Mouse (Mus musculus) heart, embryonic 13.5 days (tissue): Measurements from ENCODE around the gene Piezo1. TPM values are rescaled to one million over a fixed set of nuclear protein-coding genes. Genes with fewer than 3 reads are reported as not detected.
A peak's percentile ranks its signal among the peaks of the same experiment; 100 is the strongest.

ENCODE experiments used
- ATAC-seq: fragments of 200-750 bp; cut with Nextera tagmentation; 2 replicates; pipeline ENCODE4 v1.8.0; 2017; ENCODE audit warnings: moderate TSS enrichment; ENCODE audit not compliant: insufficient number of reproducible peaks, low FRiP score, low TSS enrichment; ENCODE audit errors: extremely low read depth
- H3K27ac ChIP-seq: fragments of 300-500 bp; sonication (generic); replicated peaks from 2 replicates; pipeline ENCODE4 v1.5.1; 2015; ENCODE audit warnings: moderate library complexity, mild to moderate bottlenecking, inconsistent platforms
- H3K27me3 ChIP-seq: fragments of 300-500 bp; sonication (generic); replicated peaks from 2 replicates; pipeline ENCODE4 v1.6.1; 2015; ENCODE audit warnings: mild to moderate bottlenecking, inconsistent platforms
- H3K36me3 ChIP-seq: fragments of 300-500 bp; sonication (generic); 2 replicates; pipeline ENCODE4 v1.6.1; 2015; ENCODE audit warnings: mild to moderate bottlenecking, inconsistent platforms
- H3K4me1 ChIP-seq: fragments of 300-500 bp; sonication (generic); 2 replicates; pipeline ENCODE4 v1.6.1; 2015; ENCODE audit warnings: inconsistent platforms
- H3K4me2 ChIP-seq: fragments of 300-500 bp; sonication (generic); 2 replicates; pipeline ENCODE4 v1.6.1; 2015; ENCODE audit warnings: inconsistent platforms, mild to moderate bottlenecking, moderate library complexity
- H3K4me3 ChIP-seq: fragments of 300-500 bp; sonication (generic); 2 replicates; pipeline ENCODE4 v1.5.1; 2015; ENCODE audit warnings: moderate library complexity, mild to moderate bottlenecking, inconsistent platforms
- H3K9ac ChIP-seq: fragments of 300-500 bp; sonication (generic); 2 replicates; pipeline ENCODE4 v1.6.1; 2015; ENCODE audit warnings: inconsistent platforms, mild to moderate bottlenecking, moderate library complexity
- H3K9me3 ChIP-seq: fragments of 300-500 bp; sonication (generic); 2 replicates; pipeline ENCODE4 v1.6.1; 2016; ENCODE audit warnings: inconsistent platforms
- WGBS: fragments of 180-500 bp; shearing (Covaris S2); methylation state at CpG from one replicate; pipeline ENCODE4 v1.1.7; 2015; ENCODE audit warnings: mixed read lengths; 5-methylcytosine and 5-hydroxymethylcytosine counted together
- polyA plus RNA-seq: library from polyadenylated mRNA; unstranded; fragments of >200 nt; fragmentation: Nextera tagmentation; extraction: Ambion mirVana; gene quantifications from 2 replicates; pipeline ENCODE4 v1.2.1, GENCODE M21; 2015

Gene Piezo1
- polyA plus RNA-seq, 1 experiment from 2014 or later = 15.4 TPM

DNA sequence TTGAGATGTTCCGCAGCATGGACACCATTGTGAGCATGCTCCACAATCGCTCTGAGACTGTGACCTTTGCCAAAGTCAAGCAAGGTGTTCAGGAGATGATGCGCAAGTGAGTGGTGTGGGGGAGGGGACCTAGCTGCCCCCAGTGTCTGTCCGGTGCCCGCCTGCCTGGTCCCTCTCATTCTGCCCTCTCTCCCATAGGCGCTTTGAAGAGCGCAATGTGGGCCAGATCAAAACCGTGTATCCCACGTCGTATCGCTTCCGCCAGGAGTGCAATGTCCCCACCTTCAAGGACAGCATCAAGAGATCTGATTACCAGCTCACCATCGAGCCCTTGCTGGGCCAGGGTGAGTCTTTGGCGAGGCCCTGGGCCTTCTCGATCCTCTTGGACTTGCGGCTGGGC lies 18.9 kb upstream of the Piezo1 start:
- peaks cover 56% of the 10 kb centered on the region for H3K36me3 ChIP-seq
- H3K4me1 ChIP-seq = peaks cover 43% of the 10 kb centered on the region
- H3K27ac ChIP-seq = no peak overlapping the region
- H3K9ac ChIP-seq = no peak overlapping the region
- WGBS = 93% methylated on average over 16 of the region's 16 CpGs
- no peak overlapping the region for H3K4me3 ChIP-seq
- H3K4me2 ChIP-seq = no peak overlapping the region; the same call in 1 of the 2 replicates
- H3K27me3 ChIP-seq = no peaks in the 10 kb centered on the region
- H3K9me3 ChIP-seq = no peaks in the 10 kb centered on the region
- no peak for ATAC-seq

- no peak for ATAC-seq
- peaks cover 50% of the 10 kb centered on the region for H3K36me3 ChIP-seq
- H3K27me3 ChIP-seq = no peaks in the 10 kb centered on the region
- peak overlapping the region; percentile 83 for H3K4me2 ChIP-seq
- H3K4me3 ChIP-seq = peak overlapping the region; percentile 93
- H3K9me3 ChIP-seq = no peaks in the 10 kb centered on the region
- peak overlapping the region; percentile 97 for H3K9ac ChIP-seq
- H3K27ac ChIP-seq = peak overlapping the region; percentile 17; the same call in 1 of the 2 replicates
- WGBS = 65% methylated on average over 9 of the region's 9 CpGs
- peaks cover 37% of the 10 kb centered on the region for H3K4me1 ChIP-seq
Observed at GRCm38 (mm10) chr8:122569329-122569728, 18.2 kb upstream of the Piezo1 start.

DNA sequence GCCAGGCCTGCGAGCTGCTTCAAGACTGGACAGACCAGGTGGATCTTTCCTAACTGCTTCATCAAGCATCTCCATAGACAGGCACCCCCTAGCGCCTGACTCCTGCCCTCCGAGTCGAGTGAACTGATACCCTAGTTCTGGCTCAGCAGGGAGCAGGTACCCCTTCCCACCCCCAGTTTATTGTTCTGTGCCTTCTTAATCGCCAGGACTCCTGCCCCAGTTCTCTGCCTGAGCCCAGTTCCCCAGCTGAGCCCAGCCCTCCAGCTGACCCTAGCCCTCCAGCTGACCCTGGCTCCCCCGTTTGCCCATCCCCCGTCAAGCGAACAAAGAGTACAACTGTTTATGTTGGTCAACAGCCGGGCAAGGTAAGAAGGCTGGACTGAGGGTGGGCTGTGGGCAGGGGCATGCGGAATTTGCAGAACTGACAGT lies 17.8 kb upstream of the Piezo1 start:
- peaks cover 47% of the 10 kb centered on the region for H3K36me3 ChIP-seq
- H3K4me1 ChIP-seq = peaks cover 32% of the 10 kb centered on the region
- no peaks in the 10 kb centered on the region for H3K27me3 ChIP-seq
- ATAC-seq = no peak
- H3K4me3 ChIP-seq = peak overlapping the region; percentile 93
- H3K4me2 ChIP-seq = peak overlapping the region; percentile 83
- peak overlapping the region; percentile 97 for H3K9ac ChIP-seq
- peak overlapping the region; percentile 17; the same call in 1 of the 2 replicates for H3K27ac ChIP-seq
- H3K9me3 ChIP-seq = no peaks in the 10 kb centered on the region
- WGBS = 24% methylated on average over 10 of the region's 10 CpGs

- peaks cover 39% of the 10 kb centered on the region for H3K36me3 ChIP-seq
- no peaks in the 10 kb centered on the region for H3K27me3 ChIP-seq
- peaks cover 32% of the 10 kb centered on the region for H3K4me1 ChIP-seq
- H3K9me3 ChIP-seq = no peaks in the 10 kb centered on the region
- peak overlapping the region; percentile 93 for H3K4me3 ChIP-seq
- under 1% methylated on average over 34 of the region's 34 CpGs for WGBS
- peak overlapping the region; percentile 97 for H3K9ac ChIP-seq
- ATAC-seq = peak; percentile 22
- H3K4me2 ChIP-seq = peak overlapping the region; percentile 83
- peak overlapping the region; percentile 94 for H3K27ac ChIP-seq
Observed at GRCm38 (mm10) chr8:122568109-122568504, 17.0 kb upstream of the Piezo1 start.

GRCm38 (mm10) chr8:122567361-122568108 lies 16.4 kb upstream of the Piezo1 start, which contains the start of gene Cdt1:
Gene Cdt1, plus strand, starts transcription at chr8:122568015.
- peak within 1 kb of the TSS; percentile 83 for H3K4me2 ChIP-seq
- ATAC-seq = peak; percentile 92
- H3K27ac ChIP-seq = peak within 1 kb of the TSS; percentile 94
- H3K9me3 ChIP-seq = no peaks in the 10 kb centered on the region
- WGBS = under 1% methylated on average over 62 of the region's 62 CpGs
- peaks cover 34% of the 10 kb centered on the region for H3K36me3 ChIP-seq
- H3K27me3 ChIP-seq = no peaks in the 10 kb centered on the region
- peak within 1 kb of the TSS; percentile 97 for H3K9ac ChIP-seq
- peaks cover 32% of the 10 kb centered on the region for H3K4me1 ChIP-seq
- H3K4me3 ChIP-seq = peak within 1 kb of the TSS; percentile 93

DNA sequence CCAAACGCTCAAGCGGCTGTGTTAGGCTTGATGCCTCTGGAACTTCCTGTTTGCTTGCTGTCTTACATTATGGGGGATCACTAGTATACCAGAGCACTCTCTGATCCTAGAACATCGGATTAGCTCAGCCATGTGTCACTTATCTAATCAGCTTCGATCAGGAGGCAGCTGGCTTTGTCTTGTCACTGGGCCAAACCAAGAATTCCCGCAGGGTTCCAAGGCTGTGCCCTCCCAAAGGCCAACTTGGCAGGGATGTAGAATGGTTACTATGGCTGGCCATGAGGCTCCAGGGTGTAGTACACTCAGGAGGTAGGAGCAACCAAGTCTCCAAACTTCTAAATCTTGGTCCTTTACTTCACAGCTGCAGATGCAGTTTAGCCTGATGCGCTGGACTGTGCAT lies 15.6 kb upstream of the Piezo1 start:
- Histone ChIP-seq H3K27ac (peak overlapping the region; percentile 94), H3K9me3 (no peaks in the 10 kb centered on the region), H3K4me1 (peaks cover 32% of the 10 kb centered on the region), H3K27me3 (no peaks in the 10 kb centered on the region), H3K36me3 (peaks cover 26% of the 10 kb centered on the region), H3K9ac (peak overlapping the region; percentile 97), H3K4me2 (peak overlapping the region; percentile 83), H3K4me3 (peak overlapping the region; percentile 93)
- ATAC-seq = no peak
- WGBS = 27% methylated on average over 6 of the region's 6 CpGs

DNA sequence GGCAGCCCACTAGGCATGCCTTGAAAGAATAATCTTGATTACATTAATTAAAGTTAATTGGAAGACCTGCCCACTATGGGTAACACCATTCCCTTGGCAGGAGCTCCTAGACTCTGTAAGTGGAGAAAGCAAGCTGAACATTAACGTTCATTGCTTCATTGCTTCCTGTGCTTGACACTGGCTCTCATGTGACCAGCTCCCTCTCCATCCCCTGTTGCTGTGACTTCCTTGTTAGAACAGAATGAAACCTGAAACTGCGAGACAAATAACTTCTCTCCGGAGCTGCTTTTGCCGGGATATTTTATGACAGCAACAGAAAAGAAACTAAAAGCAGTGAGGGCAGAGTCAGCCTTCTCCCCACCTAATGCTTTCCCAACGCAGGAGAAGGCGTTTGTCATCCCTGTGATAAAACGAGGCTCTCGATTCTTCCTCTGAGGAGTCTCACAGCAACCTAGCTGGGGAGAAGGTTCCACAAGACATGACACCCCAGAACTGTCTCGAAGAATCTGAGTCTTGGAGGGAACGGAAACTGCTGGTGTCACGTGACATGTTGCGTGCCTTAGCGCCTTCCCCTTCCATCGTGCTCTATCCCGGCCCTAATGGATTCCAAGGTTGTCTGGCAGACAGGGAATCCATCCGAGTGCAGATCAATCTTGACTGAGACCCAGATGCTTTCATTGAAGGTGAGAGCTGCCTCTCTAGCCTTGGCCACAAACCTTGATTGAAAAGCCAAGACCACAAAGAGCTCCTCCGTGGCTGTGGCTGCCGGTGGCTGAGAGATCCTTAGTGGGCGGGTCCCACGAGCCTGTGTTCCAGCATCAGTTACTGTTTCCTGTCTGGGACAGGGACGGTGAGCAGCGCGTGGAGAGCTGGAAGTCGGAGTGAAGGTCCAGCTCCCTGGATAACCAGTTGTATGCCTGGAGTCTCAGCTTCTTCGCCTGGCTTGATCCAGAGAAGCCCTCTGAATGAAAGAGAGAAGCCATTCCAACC lies 13.5 kb upstream of the Piezo1 start:
- H3K4me3 ChIP-seq = no peak overlapping the region
- peaks cover 5% of the 10 kb centered on the region for H3K36me3 ChIP-seq
- H3K27me3 ChIP-seq = no peaks in the 10 kb centered on the region
- 76% methylated on average over 25 of the region's 25 CpGs for WGBS
- no peak for ATAC-seq
- H3K9ac ChIP-seq = 0 out of 2 replicates have a peak overlapping the region, but pooled peaks have one; percentile 3
- no peak overlapping the region for H3K27ac ChIP-seq
- no peak overlapping the region for H3K4me2 ChIP-seq
- peaks cover 28% of the 10 kb centered on the region for H3K4me1 ChIP-seq
- H3K9me3 ChIP-seq = no peaks in the 10 kb centered on the region

DNA sequence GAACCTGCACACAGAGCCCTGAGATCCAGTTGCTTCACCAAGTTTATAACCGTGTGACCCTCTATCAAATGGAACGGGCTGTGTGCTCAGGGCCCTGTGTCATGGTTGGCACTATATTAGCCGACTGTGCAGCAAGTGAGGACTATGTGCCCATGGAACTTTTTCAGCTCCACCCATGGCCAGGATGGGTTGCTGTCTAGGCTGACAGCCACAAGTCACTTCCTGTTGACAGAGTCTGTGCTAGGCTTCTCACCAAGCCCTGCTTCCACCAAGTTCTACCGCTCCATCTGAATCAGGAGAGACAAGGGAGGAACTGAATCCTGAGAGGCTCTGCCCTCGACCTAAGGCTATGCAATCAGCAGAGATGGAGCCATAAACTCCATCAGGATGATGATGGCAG lies 10.1 kb upstream of the Piezo1 start:
- H3K4me3 ChIP-seq = no peak overlapping the region
- H3K27ac ChIP-seq = no peak overlapping the region
- H3K27me3 ChIP-seq = no peaks in the 10 kb centered on the region
- no peak overlapping the region for H3K9ac ChIP-seq
- H3K4me1 ChIP-seq = peaks cover 28% of the 10 kb centered on the region
- 74% methylated on average over 5 of the region's 5 CpGs for WGBS
- H3K4me2 ChIP-seq = no peak overlapping the region
- no peaks in the 10 kb centered on the region for H3K36me3 ChIP-seq
- ATAC-seq = no peak
- no peaks in the 10 kb centered on the region for H3K9me3 ChIP-seq

GRCm38 (mm10) chr8:122558671-122559349 lies 7.7 kb upstream of the Piezo1 start:
- H3K9me3 ChIP-seq = no peaks in the 10 kb centered on the region
- no peak overlapping the region for H3K4me3 ChIP-seq
- no peak overlapping the region; the same call in 1 of the 2 replicates for H3K4me2 ChIP-seq
- H3K9ac ChIP-seq = 0 out of 2 replicates have a peak overlapping the region, but pooled peaks have one; percentile 34
- 10% methylated on average over 12 of the region's 12 CpGs for WGBS
- H3K27ac ChIP-seq = peak overlapping the region; percentile 72
- no peak for ATAC-seq
- no peaks in the 10 kb centered on the region for H3K27me3 ChIP-seq
- H3K4me1 ChIP-seq = peaks cover 35% of the 10 kb centered on the region
- no peaks in the 10 kb centered on the region for H3K36me3 ChIP-seq

DNA sequence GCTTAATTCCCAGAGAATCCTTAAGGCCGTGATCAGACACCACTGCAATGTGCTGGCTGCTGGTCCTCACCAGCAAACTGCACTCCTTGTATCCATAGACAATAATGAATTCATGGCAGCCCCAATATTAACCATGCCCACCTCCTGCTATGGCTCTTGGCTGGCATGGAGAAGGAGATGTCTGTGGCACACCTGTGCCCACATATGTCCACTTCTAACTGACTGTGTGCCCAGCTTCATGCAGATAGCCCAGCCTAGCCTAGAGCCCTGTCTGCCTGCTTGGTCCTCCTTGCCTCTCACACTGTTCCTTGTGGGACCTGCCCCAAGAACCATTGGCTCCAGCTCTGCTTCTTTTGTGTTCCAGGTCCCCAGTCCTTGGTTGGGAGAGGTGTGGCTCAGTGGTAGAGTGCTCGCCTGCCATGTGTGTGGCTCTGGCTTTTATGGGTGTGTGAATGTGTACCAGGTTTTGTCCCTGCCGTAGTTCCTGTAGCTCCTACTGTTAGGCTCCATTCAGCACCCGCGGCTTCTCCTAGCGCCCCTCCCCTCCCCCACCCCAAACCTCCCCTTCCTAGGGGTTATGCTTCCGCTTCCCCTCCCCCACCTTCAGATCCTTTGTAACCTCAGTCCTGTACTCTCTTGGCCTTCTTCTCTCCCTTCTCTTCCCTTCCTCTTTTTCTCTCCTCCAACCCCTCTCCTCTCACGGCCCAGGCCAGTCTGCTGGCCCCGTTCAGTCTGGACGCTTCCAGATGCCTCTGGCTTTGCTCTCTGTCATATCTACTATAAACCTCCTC lies 6.3 kb upstream of the Piezo1 start:
- Histone ChIP-seq H3K4me2 (peak overlapping the region; percentile 43; the same call in 1 of the 2 replicates), H3K9me3 (no peaks in the 10 kb centered on the region), H3K36me3 (no peaks in the 10 kb centered on the region), H3K4me1 (peaks cover 35% of the 10 kb centered on the region), H3K27ac (peak overlapping the region; percentile 66; the same call in 1 of the 2 replicates), H3K27me3 (no peaks in the 10 kb centered on the region), H3K9ac (peak overlapping the region; percentile 59; the same call in 1 of the 2 replicates), H3K4me3 (no peak overlapping the region)
- ATAC-seq = no peak
- 37% methylated on average over 10 of the region's 10 CpGs for WGBS
